In the genomic region with DNA sequence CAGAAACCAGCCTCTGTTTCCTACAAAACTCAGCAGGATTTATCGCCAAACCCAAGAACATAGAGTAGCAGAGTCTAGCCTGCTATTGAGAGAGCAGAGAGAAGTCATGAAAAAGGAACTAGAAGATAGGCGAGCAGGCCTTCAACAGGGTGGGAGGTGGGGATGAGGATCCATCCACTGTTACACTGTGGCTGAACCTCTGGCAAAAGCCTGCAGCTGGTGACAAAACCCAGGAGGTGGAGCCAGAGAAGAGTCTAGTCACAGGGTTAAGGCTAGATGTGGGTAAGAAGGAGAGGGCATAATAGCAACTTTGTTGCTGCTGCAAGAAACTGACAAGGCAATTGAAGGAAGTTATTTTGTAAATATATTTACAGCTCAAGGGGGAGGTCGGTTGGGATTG, we compare ENCODE assay signal across 22 mouse cellular contexts. TPM values are rescaled to one million over a fixed set of nuclear protein-coding genes. Genes with fewer than 3 reads are reported as not detected.
DNase-seq lines count a peak whose midpoint lies in the region; ATAC-seq and TF ChIP-seq lines count a peak whose summit lies in the region.
"Had no signal": no experiment of that assay in that cellular context is flagged by ENCODE, and none has a peak within 500 bp of the region (broad histone marks: within the 10 kb centered on the region; RNA-seq: fewer than 3 reads in every experiment).

No protein-coding gene starts in this region.

- no peaks in the 10 kb centered on the region for H3K36me3 ChIP-seq in kidney, postnatal 0 days (ENCODE audit: insufficient read depth, low read length)
- H3K36me3 ChIP-seq in intestine, embryonic 16.5 days (ENCODE audit: control insufficient read depth, insufficient read depth, low read length) = no peaks in the 10 kb centered on the region
- H3K36me3 ChIP-seq: hindbrain, embryonic 12.5 days had no signal

- WGBS in kidney, postnatal 0 days = 69% methylated on average over 3 of the region's 3 CpGs
- 72% methylated on average over 3 of the region's 3 CpGs for WGBS in intestine, embryonic 16.5 days

- no peak overlapping the region for H3K27ac ChIP-seq in kidney, postnatal 0 days
- no peak overlapping the region for H3K27ac ChIP-seq in intestine, embryonic 16.5 days (ENCODE audit: low read length)
- H3K27ac ChIP-seq: embryonic facial prominence, embryonic 12.5 days; heart, embryonic 10.5 days; hindbrain, embryonic 12.5 days had no signal

- H3K4me2 ChIP-seq in kidney, postnatal 0 days (ENCODE audit: low read length) = no peak overlapping the region
- no peak overlapping the region for H3K4me2 ChIP-seq in intestine, embryonic 16.5 days (ENCODE audit: low read depth, low read length)
- H3K4me2 ChIP-seq: embryonic facial prominence, embryonic 12.5 days; hindbrain, embryonic 12.5 days had no signal

- no peaks in the 10 kb centered on the region for H3K27me3 ChIP-seq in kidney, postnatal 0 days (ENCODE audit: insufficient read depth, low read length)
- no peaks in the 10 kb centered on the region for H3K27me3 ChIP-seq in intestine, embryonic 16.5 days (replicated peaks; ENCODE audit: control insufficient read depth, insufficient read depth, low read length)
- H3K27me3 ChIP-seq: embryonic facial prominence, embryonic 12.5 days; hindbrain, embryonic 12.5 days had no signal

- ATAC-seq in kidney, postnatal 0 days (replicated peaks; ENCODE audit: low FRiP score, low read depth) = no peak
- ATAC-seq in megakaryocyte, adult 5-6 weeks (ENCODE audit: poor library complexity, severe bottlenecking) = peak; percentile 36; the same call in 1 of the 2 replicates
- ATAC-seq in intestine, embryonic 16.5 days = no peak
- ATAC-seq: activated CD4-positive, CD25-positive, alpha-beta regulatory T cell, adult 4 months; forebrain, embryonic 16.5 days; hindbrain, embryonic 16.5 days; inflammation-experienced regulatory T-cells, adult 6 months had no signal

- no peak overlapping the region for H3K9ac ChIP-seq in kidney, postnatal 0 days (ENCODE audit: low read depth, low read length)
- no peak overlapping the region for H3K9ac ChIP-seq in intestine, embryonic 16.5 days (ENCODE audit: low read depth, low read length)
- H3K9ac ChIP-seq: embryonic facial prominence, embryonic 12.5 days; hindbrain, embryonic 12.5 days had no signal

- no peak overlapping the region for H3K4me3 ChIP-seq in kidney, postnatal 0 days (replicated peaks; ENCODE audit: low read depth, low read length)
- no peak overlapping the region for H3K4me3 ChIP-seq in intestine, embryonic 16.5 days (ENCODE audit: low read length)
- H3K4me3 ChIP-seq: embryonic facial prominence, embryonic 12.5 days; gastrocnemius, adult 2 months; heart, embryonic 10.5 days; hindbrain, embryonic 12.5 days had no signal

- no peaks in the 10 kb centered on the region for H3K9me3 ChIP-seq in kidney, postnatal 0 days (replicated peaks; ENCODE audit: low read length)
- H3K9me3 ChIP-seq in intestine, embryonic 16.5 days (ENCODE audit: control insufficient read depth, low read length) = no peaks in the 10 kb centered on the region
- H3K9me3 ChIP-seq: embryonic facial prominence, embryonic 12.5 days; heart, embryonic 10.5 days; hindbrain, embryonic 12.5 days had no signal

- DNase-seq in kidney, postnatal 0 days (ENCODE audit: low spot score) = peak; percentile 34
- DNase-seq in kidney, postnatal 36 days = no peak
- peak; percentile 12 for DNase-seq in 416B (ENCODE audit: low read depth)
- peak; percentile 30 for DNase-seq in ZHBTc4 (ENCODE audit: low read depth, low spot score)
- DNase-seq in heart, adult 18-20 months = no peak
- DNase-seq: adrenal gland, adult 2 months; adrenal gland, postnatal 25 days; cerebellum, postnatal 14 days; gastrocnemius, adult 2 months; gastrocnemius, postnatal 25 days; heart, adult 11 months; heart, postnatal 10 days; heart, postnatal 4 days had no signal

- TF ChIP-seq CTCF in kidney, postnatal 0 days (IDR thresholded peaks at IDR 0.05; ENCODE audit: low read depth) = peak; percentile 25; the same call in 1 of the 2 replicates

- no peaks in the 10 kb centered on the region for H3K4me1 ChIP-seq in kidney, postnatal 0 days (replicated peaks; ENCODE audit: insufficient read depth, low read length)
- H3K4me1 ChIP-seq in intestine, embryonic 16.5 days (ENCODE audit: control insufficient read depth, insufficient read depth, low read length) = no peaks in the 10 kb centered on the region

RNA-seq across cellular contexts. Expression of a gene that starts 10.0 kb away (rescaled TPM):
- polyA plus RNA-seq in kidney, postnatal 0 days (2015; fragmentation: Nextera tagmentation; extraction: Ambion mirVana) = 38.7 and 39.8 TPM in 2 replicates
- total RNA-seq in megakaryocyte, adult 5-6 weeks (2015) = 13.7 and 17.2 TPM in 2 replicates
- 19.9 and 20.4 TPM in 2 replicates for total RNA-seq in megakaryocyte, adult 5-6 weeks (2017)
- total RNA-seq in heart, adult 18-20 months (2021) = 100 to 1,000 TPM; 467 to 480 TPM
- 24.9 and 25.0 TPM in 2 replicates for polyA plus RNA-seq in intestine, embryonic 16.5 days (2015; fragmentation: Nextera tagmentation; extraction: Ambion mirVana)

Comparison
In these comparisons a context has a peak if more than half of its experiments do, and no peak if none do; other contexts are left out.
1. DNase-seq: peak in kidney, postnatal 0 days (single experiment), 416B (single experiment) and ZHBTc4 (single experiment); none in kidney, postnatal 36 days (0 of 2) and heart, adult 18-20 months (0 of 2).
2. RNA of a gene that starts 10.0 kb away (total RNA-seq): 467 to 480 TPM in heart, adult 18-20 months; 13.7 to 20.4 TPM in megakaryocyte, adult 5-6 weeks; every median in the first group is over 10 times any median in the second.